Mouse (Mus musculus): ENCODE measurements at regions not wholly inside any gene's neighbourhood (a gene's known extent, or its start where the extent isn't known, plus 50 kb on each side); places are given as distances from the start of the nearest gene placed in this dataset.
A peak's percentile ranks its signal among the peaks of the same experiment; 100 is the strongest.

- Histone ChIP-seq H3K4me3 (ENCODE audit: low read length) (no peak overlapping the region), H3K4me1 (ENCODE audit: control insufficient read depth, insufficient read depth, low read length) (no peaks in the 10 kb centered on the region), H3K36me3 (ENCODE audit: control insufficient read depth, insufficient read depth, low read length) (no peaks in the 10 kb centered on the region), H3K9me3 (ENCODE audit: control insufficient read depth, low read length) (no peaks in the 10 kb centered on the region), H3K9ac (ENCODE audit: low read depth, low read length) (no peak overlapping the region), H3K4me2 (ENCODE audit: low read depth, low read length) (no peak overlapping the region), H3K27me3 (replicated peaks; ENCODE audit: control insufficient read depth, insufficient read depth, low read length) (no peaks in the 10 kb centered on the region), H3K27ac (ENCODE audit: low read length) (no peak overlapping the region)
- 76% methylated on average over 3 of the region's 3 CpGs for WGBS
- no peak for ATAC-seq
These were observed 182.2 kb downstream of the Rab11fip2 start for GRCm38 (mm10) chr19:59761218-59761617.

GRCm38 (mm10) chr19:59784401-59785046 lies 158.9 kb downstream of the Rab11fip2 start:
- H3K27ac ChIP-seq (ENCODE audit: low read length): no peak overlapping the region
- H3K4me2 ChIP-seq (ENCODE audit: low read depth, low read length): no peak overlapping the region
- no peaks in the 10 kb centered on the region for H3K4me1 ChIP-seq (ENCODE audit: control insufficient read depth, insufficient read depth, low read length)
- H3K36me3 ChIP-seq (ENCODE audit: control insufficient read depth, insufficient read depth, low read length): no peaks in the 10 kb centered on the region
- no peaks in the 10 kb centered on the region for H3K27me3 ChIP-seq (replicated peaks; ENCODE audit: control insufficient read depth, insufficient read depth, low read length)
- ATAC-seq: no peak
- no peak overlapping the region for H3K9ac ChIP-seq (ENCODE audit: low read depth, low read length)
- no peaks in the 10 kb centered on the region for H3K9me3 ChIP-seq (ENCODE audit: control insufficient read depth, low read length)
- H3K4me3 ChIP-seq (ENCODE audit: low read length): no peak overlapping the region
- WGBS: 77% methylated on average over 9 of the region's 9 CpGs

- Histone ChIP-seq H3K4me2 (ENCODE audit: low read depth, low read length) (no peak overlapping the region), H3K9me3 (ENCODE audit: control insufficient read depth, low read length) (no peaks in the 10 kb centered on the region), H3K36me3 (ENCODE audit: control insufficient read depth, insufficient read depth, low read length) (no peaks in the 10 kb centered on the region), H3K4me1 (ENCODE audit: control insufficient read depth, insufficient read depth, low read length) (no peaks in the 10 kb centered on the region), H3K27me3 (replicated peaks; ENCODE audit: control insufficient read depth, insufficient read depth, low read length) (no peaks in the 10 kb centered on the region), H3K4me3 (ENCODE audit: low read length) (no peak overlapping the region), H3K9ac (ENCODE audit: low read depth, low read length) (no peak overlapping the region), H3K27ac (ENCODE audit: low read length) (no peak overlapping the region)
- ATAC-seq: no peak
- WGBS: 69% methylated on average over 4 of the region's 4 CpGs
These were observed 112.2 kb downstream of the Rab11fip2 start for GRCm38 (mm10) chr19:59831304-59831703.

- Histone ChIP-seq H3K36me3 (ENCODE audit: control insufficient read depth, insufficient read depth, low read length) (no peaks in the 10 kb centered on the region), H3K4me1 (ENCODE audit: control insufficient read depth, insufficient read depth, low read length) (no peaks in the 10 kb centered on the region), H3K27me3 (replicated peaks; ENCODE audit: control insufficient read depth, insufficient read depth, low read length) (no peaks in the 10 kb centered on the region), H3K27ac (ENCODE audit: low read length) (no peak overlapping the region), H3K9me3 (ENCODE audit: control insufficient read depth, low read length) (no peaks in the 10 kb centered on the region), H3K4me2 (ENCODE audit: low read depth, low read length) (no peak overlapping the region), H3K9ac (ENCODE audit: low read depth, low read length) (no peak overlapping the region), H3K4me3 (ENCODE audit: low read length) (no peak overlapping the region)
- 82% methylated on average over 4 of the region's 4 CpGs for WGBS
- no peak for ATAC-seq
These were observed 106.3 kb downstream of the Rab11fip2 start for GRCm38 (mm10) chr19:59837138-59837537.

GRCm38 (mm10) chr19:59837628-59838027 lies 105.8 kb downstream of the Rab11fip2 start:
- Histone ChIP-seq H3K36me3 (ENCODE audit: control insufficient read depth, insufficient read depth, low read length) (no peaks in the 10 kb centered on the region), H3K27ac (ENCODE audit: low read length) (no peak overlapping the region), H3K4me2 (ENCODE audit: low read depth, low read length) (no peak overlapping the region), H3K4me1 (ENCODE audit: control insufficient read depth, insufficient read depth, low read length) (no peaks in the 10 kb centered on the region), H3K9me3 (ENCODE audit: control insufficient read depth, low read length) (no peaks in the 10 kb centered on the region), H3K27me3 (replicated peaks; ENCODE audit: control insufficient read depth, insufficient read depth, low read length) (no peaks in the 10 kb centered on the region), H3K9ac (ENCODE audit: low read depth, low read length) (no peak overlapping the region), H3K4me3 (ENCODE audit: low read length) (no peak overlapping the region)
- WGBS: 37% methylated on average over 6 of the region's 6 CpGs
- ATAC-seq: no peak

GRCm38 (mm10) chr19:59844270-59844669 lies 99.2 kb downstream of the Rab11fip2 start:
- H3K27me3 ChIP-seq (replicated peaks; ENCODE audit: control insufficient read depth, insufficient read depth, low read length): no peaks in the 10 kb centered on the region
- no peaks in the 10 kb centered on the region for H3K9me3 ChIP-seq (ENCODE audit: control insufficient read depth, low read length)
- no peak overlapping the region for H3K9ac ChIP-seq (ENCODE audit: low read depth, low read length)
- 66% methylated on average over 3 of the region's 3 CpGs for WGBS
- no peak overlapping the region for H3K4me3 ChIP-seq (ENCODE audit: low read length)
- no peaks in the 10 kb centered on the region for H3K36me3 ChIP-seq (ENCODE audit: control insufficient read depth, insufficient read depth, low read length)
- no peaks in the 10 kb centered on the region for H3K4me1 ChIP-seq (ENCODE audit: control insufficient read depth, insufficient read depth, low read length)
- H3K4me2 ChIP-seq (ENCODE audit: low read depth, low read length): no peak overlapping the region
- H3K27ac ChIP-seq (ENCODE audit: low read length): no peak overlapping the region
- peak; percentile 72 for ATAC-seq

GRCm38 (mm10) chr19:59846807-59847206 lies 96.6 kb downstream of the Rab11fip2 start:
- no peak overlapping the region for H3K4me3 ChIP-seq (ENCODE audit: low read length)
- H3K27ac ChIP-seq (ENCODE audit: low read length): no peak overlapping the region
- H3K4me2 ChIP-seq (ENCODE audit: low read depth, low read length): no peak overlapping the region
- no peak for ATAC-seq
- WGBS: 76% methylated on average over 1 of the region's 1 CpGs
- H3K4me1 ChIP-seq (ENCODE audit: control insufficient read depth, insufficient read depth, low read length): no peaks in the 10 kb centered on the region
- H3K36me3 ChIP-seq (ENCODE audit: control insufficient read depth, insufficient read depth, low read length): no peaks in the 10 kb centered on the region
- H3K9me3 ChIP-seq (ENCODE audit: control insufficient read depth, low read length): no peaks in the 10 kb centered on the region
- H3K27me3 ChIP-seq (replicated peaks; ENCODE audit: control insufficient read depth, insufficient read depth, low read length): no peaks in the 10 kb centered on the region
- no peak overlapping the region for H3K9ac ChIP-seq (ENCODE audit: low read depth, low read length)

GRCm38 (mm10) chr19:59850696-59851095 lies 92.8 kb downstream of the Rab11fip2 start:
- Histone ChIP-seq H3K9me3 (ENCODE audit: control insufficient read depth, low read length) (no peaks in the 10 kb centered on the region), H3K4me1 (ENCODE audit: control insufficient read depth, insufficient read depth, low read length) (no peaks in the 10 kb centered on the region), H3K4me3 (ENCODE audit: low read length) (no peak overlapping the region), H3K9ac (ENCODE audit: low read depth, low read length) (no peak overlapping the region), H3K27ac (ENCODE audit: low read length) (no peak overlapping the region), H3K4me2 (ENCODE audit: low read depth, low read length) (no peak overlapping the region), H3K27me3 (replicated peaks; ENCODE audit: control insufficient read depth, insufficient read depth, low read length) (no peaks in the 10 kb centered on the region), H3K36me3 (ENCODE audit: control insufficient read depth, insufficient read depth, low read length) (no peaks in the 10 kb centered on the region)
- ATAC-seq: 0 out of 2 replicates have a peak, but pooled peaks have one; percentile 42
- WGBS: 47% methylated on average over 5 of the region's 5 CpGs

GRCm38 (mm10) chr19:59852011-59852738 lies 91.3 kb downstream of the Rab11fip2 start:
- Histone ChIP-seq H3K4me2 (ENCODE audit: low read depth, low read length) (no peak overlapping the region), H3K27me3 (replicated peaks; ENCODE audit: control insufficient read depth, insufficient read depth, low read length) (no peaks in the 10 kb centered on the region), H3K4me3 (ENCODE audit: low read length) (no peak overlapping the region), H3K9me3 (ENCODE audit: control insufficient read depth, low read length) (no peaks in the 10 kb centered on the region), H3K27ac (ENCODE audit: low read length) (no peak overlapping the region), H3K36me3 (ENCODE audit: control insufficient read depth, insufficient read depth, low read length) (no peaks in the 10 kb centered on the region), H3K9ac (ENCODE audit: low read depth, low read length) (no peak overlapping the region), H3K4me1 (ENCODE audit: control insufficient read depth, insufficient read depth, low read length) (no peaks in the 10 kb centered on the region)
- ATAC-seq: peak; percentile 75
- WGBS: 14% methylated on average over 1 of the region's 1 CpGs

All from intestine, embryonic 16.5 days (tissue).